Mouse (Mus musculus) yolk sac, embryonic 10.5 days (tissue): ENCODE data around the gene Slc25a13.

ENCODE experiments used
- DNase-seq: peaks from one replicate; pipeline ENCODE4 v3.0.0-alpha.2; 2017; ENCODE audit warnings: low spot score

Slc25a13 gene

DNA sequence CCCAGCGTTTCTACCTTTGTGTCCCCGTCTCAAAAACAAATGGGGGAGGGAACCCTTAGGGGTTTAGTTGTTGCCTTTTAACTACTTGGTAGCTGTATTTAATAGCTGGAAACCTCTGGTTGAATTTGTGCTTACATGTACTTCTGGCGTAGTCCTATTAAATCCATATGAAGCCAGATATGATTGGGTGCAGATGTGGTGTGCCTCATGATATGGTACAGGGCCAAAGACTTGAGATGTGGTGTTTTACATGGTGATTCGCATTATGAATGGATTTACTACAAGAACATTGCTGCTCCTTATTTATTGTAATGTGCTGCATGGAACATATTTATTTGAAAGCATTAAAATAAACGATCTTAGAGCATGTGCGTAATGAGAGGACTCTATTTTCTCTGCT lies 189.3 kb downstream of the Slc25a13 start:
- DNase-seq = no peak

GRCm38 (mm10) chr6:6023976-6024375 lies 193.0 kb downstream of the Slc25a13 start:
- no peak for DNase-seq

- no peak for DNase-seq
Measured at GRCm38 (mm10) chr6:6016931-6017330, 200.0 kb downstream of the Slc25a13 start.

- no peak for DNase-seq
Measured at GRCm38 (mm10) chr6:6015616-6016015, 201.4 kb downstream of the Slc25a13 start.

DNA sequence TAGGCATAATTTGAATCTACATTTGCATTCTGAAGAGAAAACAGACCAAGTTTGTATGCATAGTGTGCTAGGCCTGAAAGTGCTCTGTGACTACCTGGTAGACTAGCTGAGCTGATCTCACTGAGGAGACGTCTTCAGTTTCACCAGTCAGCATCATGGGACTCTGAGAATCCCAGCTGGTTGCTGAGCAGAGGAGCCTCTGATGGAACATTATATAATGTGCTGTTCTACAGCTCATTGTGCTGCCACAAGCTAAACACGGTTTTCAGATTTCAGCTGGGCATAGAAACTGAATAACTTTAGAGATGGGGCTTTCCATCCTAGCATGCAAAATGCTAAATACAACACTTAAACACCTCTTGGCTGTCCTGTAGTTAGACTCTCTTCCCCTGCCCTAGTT lies 205.6 kb downstream of the Slc25a13 start:
- DNase-seq = no peak

DNA sequence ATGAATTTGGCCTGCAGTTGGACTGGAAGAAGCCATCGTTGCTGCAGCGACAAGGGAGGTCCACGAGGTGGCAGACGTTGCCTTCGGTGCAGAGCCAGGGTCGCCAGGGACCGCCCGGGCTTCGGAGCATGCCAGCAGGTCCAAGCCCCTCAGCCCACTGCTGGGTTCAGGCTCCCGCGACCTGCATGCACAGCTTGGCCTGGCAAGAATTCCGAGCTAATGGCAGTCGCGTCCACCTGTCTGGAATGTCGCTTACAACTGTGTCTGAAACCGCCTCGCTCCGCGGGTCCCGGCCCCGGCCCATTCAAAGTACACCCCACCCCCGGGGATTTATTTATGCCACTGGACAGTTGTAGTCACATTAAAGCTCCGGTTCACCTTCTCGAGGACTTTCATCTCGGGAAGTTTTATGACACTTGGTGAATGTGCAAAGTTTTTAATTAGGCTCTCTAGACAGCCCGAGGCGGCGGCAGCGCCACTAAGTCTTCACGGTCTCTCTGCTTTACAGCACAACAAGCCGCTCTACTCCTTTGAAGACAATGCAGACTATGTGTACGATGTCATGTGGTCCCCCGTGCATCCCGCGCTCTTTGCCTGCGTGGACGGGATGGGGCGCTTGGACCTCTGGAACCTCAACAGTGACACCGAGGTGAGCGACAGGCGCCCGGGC lies 211.1 kb downstream of the Slc25a13 start:
- DNase-seq = peak; percentile 73

- no peak for DNase-seq
Measured at GRCm38 (mm10) chr6:6004756-6005485, 212.1 kb downstream of the Slc25a13 start.

DNA sequence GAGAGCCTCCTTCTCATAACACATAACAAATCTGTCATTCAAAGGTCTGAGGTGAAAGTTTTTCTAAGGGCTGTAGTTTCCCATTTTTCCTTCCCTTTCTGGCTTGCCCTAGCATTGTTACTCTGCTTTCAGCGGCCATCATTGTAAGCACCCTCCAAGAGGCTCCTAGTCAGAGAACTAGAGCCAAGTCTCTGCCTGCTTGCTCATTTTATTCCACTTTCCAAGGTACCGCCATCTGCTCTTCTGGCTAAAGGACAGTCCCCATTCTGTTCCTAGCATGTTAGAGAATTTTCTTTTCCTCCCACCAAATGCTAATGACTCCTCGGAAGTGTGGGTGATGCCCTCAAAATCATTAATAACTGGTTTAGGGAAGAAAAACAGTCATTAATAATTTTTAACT lies 214.9 kb downstream of the Slc25a13 start:
- DNase-seq = no peak

DNA sequence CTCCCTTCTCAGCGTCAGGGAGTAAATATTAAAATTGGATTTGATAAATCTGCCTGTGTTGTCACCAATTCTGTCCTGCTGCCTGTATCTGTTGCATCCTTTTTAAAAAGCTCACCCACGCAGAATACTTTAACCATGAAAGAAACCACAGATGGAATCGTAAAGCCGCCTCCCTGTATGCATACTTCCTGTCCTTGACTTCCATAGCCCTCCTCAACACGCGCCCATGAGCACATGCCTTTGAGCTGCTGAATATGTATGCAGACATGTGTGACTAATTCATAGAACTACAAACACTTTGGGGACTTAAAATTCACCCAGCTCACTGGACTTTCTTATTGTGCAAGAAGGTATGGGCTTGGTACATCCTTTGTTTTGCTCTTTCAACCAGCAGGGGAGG lies 219.4 kb downstream of the Slc25a13 start:
- DNase-seq = no peak

DNA sequence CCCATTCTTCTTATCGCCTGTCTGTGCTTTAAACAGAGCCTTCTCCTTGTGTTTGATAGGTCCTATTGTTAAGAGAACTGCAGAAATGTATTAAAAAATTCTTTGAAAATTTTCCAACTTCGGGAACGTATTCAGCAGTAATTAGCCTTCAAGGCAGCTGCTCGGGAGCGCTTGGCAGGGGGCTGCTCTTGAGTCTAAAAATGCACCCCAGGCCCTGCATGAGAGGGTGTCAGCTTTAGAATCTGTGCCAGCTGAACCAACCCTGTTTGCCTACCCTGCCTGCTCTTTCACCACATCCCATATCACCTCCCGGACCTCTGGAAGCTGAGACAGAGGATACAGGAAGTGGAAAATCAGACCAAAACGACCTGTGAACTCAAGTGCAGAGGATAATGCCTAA lies 223.9 kb downstream of the Slc25a13 start:
- DNase-seq = no peak

DNA sequence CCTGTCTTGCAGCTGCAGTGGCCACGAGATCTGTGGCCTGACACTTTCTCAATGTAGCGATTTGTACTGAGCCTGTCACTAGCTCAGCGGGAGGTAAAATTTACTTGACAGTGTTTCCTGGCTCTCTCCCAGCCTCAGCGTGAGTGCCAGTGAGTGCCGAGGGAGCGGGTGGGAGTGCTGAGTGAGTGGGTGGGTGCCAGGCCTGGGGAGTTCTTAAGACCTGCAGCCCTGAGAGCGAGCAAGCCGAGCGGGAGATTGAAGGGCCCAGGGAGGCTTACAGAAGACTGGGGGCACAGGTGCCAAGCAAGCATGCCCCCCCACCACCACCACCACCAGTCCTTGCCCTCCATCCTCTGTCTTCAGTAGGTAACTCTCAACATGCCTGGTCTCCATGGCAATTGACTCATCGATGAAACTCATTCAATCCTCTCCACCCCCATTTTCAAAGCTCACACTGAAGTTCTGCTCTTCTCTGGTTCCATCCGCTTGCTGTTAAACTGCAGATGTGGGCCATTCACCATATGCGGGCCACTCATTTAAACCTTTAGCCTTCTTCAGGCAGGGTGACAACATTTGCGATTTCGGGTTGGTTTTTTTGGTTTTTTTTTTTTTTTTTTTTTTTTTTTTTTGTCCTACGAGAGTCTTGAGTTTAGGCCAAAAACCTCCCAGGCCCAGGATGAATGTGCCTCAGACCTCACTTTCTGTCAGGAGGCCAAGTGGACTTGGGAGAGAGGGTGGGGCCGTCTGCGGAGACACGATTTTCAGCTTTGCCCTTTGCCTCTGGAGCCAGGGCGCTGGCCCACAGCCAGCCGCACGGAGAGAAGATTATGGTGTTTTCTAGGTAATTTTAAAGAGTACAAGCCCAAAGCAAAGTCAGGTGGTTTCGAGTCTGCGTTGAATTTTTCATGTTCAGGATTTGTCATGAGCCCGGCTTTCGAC lies 224.9 kb downstream of the Slc25a13 start:
- DNase-seq = no peak

DNA sequence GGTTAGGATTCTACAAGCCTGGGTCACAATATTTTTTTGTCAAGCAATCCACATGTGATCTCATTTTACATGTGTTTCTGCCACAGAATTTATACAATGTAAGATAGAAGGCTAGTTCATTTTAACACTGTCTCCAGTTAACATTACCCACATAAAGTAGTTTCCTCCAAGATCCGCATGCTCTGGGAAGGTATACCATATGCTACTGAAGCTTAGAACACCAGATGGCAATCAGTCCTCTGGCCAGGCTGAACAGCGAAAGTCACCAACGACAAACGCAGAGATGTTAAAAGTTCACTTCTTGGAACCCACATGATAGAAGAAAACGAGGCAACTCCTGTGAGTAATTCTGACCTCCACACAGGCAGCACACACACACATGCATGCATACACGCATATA lies 225.7 kb downstream of the Slc25a13 start:
- DNase-seq = no peak
